Mouse (Mus musculus) ES-Bruce4 (cell line): ENCODE measurements around the gene Cyth2. TPM values are rescaled to one million over a fixed set of nuclear protein-coding genes. Genes with fewer than 3 reads are reported as not detected.

Experiments used
- H3K27ac ChIP-seq: 2 replicates; pipeline ENCODE4 v1.5.1; 2012; ENCODE audit warnings: low read length, inconsistent platforms; ENCODE audit not compliant: insufficient read depth
- H3K27me3 ChIP-seq: 2 replicates; pipeline ENCODE4 v1.6.1; 2012; ENCODE audit warnings: mild to moderate bottlenecking, low read length, inconsistent platforms; ENCODE audit not compliant: control insufficient read depth, poor library complexity, insufficient read depth, severe bottlenecking
- H3K36me3 ChIP-seq: 2 replicates; pipeline ENCODE4 v1.6.1; 2012; ENCODE audit warnings: inconsistent platforms, mild to moderate bottlenecking, low read length, moderate library complexity; ENCODE audit not compliant: control insufficient read depth, poor library complexity, insufficient read depth, severe bottlenecking
- H3K4me1 ChIP-seq: one replicate; pipeline ENCODE4 v1.8.1; 2011; ENCODE audit warnings: low read length; ENCODE audit not compliant: control insufficient read depth, insufficient read depth
- H3K4me3 ChIP-seq: 2 replicates; pipeline ENCODE4 v1.5.1; 2011; ENCODE audit warnings: low read depth, mild to moderate bottlenecking, low read length
- H3K9ac ChIP-seq: 2 replicates; pipeline ENCODE4 v1.6.1; 2012; ENCODE audit warnings: low read depth, mild to moderate bottlenecking, inconsistent platforms; ENCODE audit not compliant: poor library complexity, severe bottlenecking
- H3K9me3 ChIP-seq: replicated peaks from 2 replicates; pipeline ENCODE4 v1.6.1; 2012; ENCODE audit warnings: mild to moderate bottlenecking, low read length, inconsistent platforms; ENCODE audit not compliant: control insufficient read depth, poor library complexity, insufficient read depth, severe bottlenecking
- CTCF ChIP-seq: IDR thresholded peaks from one replicate; pipeline ENCODE4 v1.8.1; 2011; ENCODE audit warnings: low read depth, low read length
- EP300 ChIP-seq: IDR thresholded peaks from 2 replicates; pipeline ENCODE4 v1.6.1; 2011; ENCODE audit warnings: low read depth, low read length; ENCODE audit not compliant: insufficient read depth
- POLR2A ChIP-seq: IDR thresholded peaks from one replicate; pipeline ENCODE4 v1.8.1; 2011; ENCODE audit warnings: low read length; ENCODE audit not compliant: insufficient read depth
- polyA plus RNA-seq: library from polyadenylated mRNA; stranded (reverse); fragments of >200 nt; gene quantifications from 2 replicates; pipeline ENCODE4 v1.2.4, GENCODE M21; 2011; ENCODE audit warnings: low read depth; ENCODE audit not compliant: missing spikeins, insufficient read depth, insufficient read length

The Cyth2 gene
- polyA plus RNA-seq, 1 experiment: 75.8 TPM

DNA sequence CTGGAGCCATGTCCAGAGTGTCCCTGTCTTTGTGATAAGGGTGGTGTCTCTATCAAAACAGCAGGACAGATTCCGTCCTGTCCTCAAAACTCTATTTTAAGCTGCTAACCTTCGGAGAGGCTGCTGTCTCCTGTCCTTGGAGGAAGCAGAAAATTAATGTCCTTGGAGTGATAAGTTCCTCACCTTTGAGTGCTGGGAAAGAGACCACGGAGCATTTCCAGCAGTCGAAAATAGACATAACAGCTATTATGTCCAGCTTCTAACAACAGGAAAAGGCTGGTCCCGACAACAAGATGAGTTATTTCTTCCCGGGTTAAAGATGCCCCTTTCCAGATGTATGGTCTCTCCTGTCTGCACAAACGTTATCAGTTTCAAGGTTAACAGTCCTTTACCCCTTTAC, 39.1 kb downstream of the Cyth2 start:
- H3K4me1 ChIP-seq: no peaks in the 10 kb centered on the region
- H3K9me3 ChIP-seq: no peaks in the 10 kb centered on the region
- no peak overlapping the region for H3K4me3 ChIP-seq
- no peak for TF ChIP-seq CTCF
- H3K9ac ChIP-seq: no peak overlapping the region
- no peaks in the 10 kb centered on the region for H3K36me3 ChIP-seq
- no peaks in the 10 kb centered on the region for H3K27me3 ChIP-seq
- H3K27ac ChIP-seq: no peak overlapping the region

DNA sequence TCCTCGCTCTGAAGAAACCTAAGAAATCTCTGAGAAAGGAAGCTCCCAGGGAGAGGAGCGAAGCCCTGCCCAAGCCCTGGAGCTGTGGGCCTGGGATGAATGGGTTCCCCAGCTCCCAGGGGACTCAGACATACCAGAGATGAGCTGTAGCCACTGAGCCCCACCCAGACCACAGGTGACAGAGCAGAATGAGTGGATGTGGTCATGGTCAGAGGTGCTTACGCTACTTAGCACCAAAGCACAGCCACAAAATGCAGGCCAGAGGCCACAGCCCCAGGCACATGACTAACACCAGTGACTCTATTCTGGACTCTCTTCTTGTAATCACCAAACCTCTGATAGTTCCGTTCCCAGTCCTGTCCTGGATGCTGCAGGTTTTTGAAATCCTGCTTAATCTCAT, 43.3 kb downstream of the Cyth2 start:
- Histone ChIP-seq H3K9ac (no peak overlapping the region), H3K4me3 (no peak overlapping the region), H3K27me3 (no peaks in the 10 kb centered on the region), H3K27ac (no peak overlapping the region), H3K36me3 (no peaks in the 10 kb centered on the region), H3K4me1 (peaks cover 3% of the 10 kb centered on the region), H3K9me3 (no peaks in the 10 kb centered on the region)
- TF ChIP-seq EP300 (no peak), POLR2A (no peak), CTCF (no peak)

DNA sequence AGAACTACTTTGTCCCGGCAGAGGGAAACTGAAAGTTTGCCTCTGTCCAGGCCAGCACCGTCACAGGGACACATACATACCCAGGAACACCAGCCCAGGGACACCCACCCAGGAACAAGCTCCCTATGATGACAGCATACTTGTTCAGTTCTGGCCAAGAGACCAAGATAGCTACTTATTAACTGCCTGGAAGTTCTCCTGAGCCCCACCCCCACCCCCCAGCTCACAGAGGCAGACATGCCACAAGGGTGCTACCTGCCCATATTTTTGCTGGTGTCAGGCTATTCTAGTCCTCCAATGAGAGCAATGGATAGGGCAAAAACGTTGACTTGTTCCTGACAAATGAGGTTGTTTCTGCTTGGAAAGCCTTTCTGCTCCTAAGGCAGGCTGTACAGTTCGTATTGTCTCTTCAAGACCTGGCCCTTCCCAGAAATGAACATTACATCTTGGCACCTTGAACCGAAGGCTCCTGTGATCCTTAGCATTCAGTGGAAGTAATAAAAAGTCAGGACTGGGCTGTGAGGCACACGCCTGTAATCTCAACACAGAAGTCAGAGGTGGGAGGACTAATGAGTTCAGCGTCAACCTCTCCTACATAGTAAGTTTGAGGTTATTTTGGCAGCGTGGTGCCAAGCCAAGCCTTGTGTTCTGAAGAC, 43.8 kb downstream of the Cyth2 start:
- peaks cover 4% of the 10 kb centered on the region for H3K4me1 ChIP-seq
- H3K27me3 ChIP-seq: no peaks in the 10 kb centered on the region
- no peak overlapping the region for H3K9ac ChIP-seq
- H3K9me3 ChIP-seq: no peaks in the 10 kb centered on the region
- H3K27ac ChIP-seq: no peak overlapping the region
- TF ChIP-seq EP300 (no peak), POLR2A (no peak), CTCF (no peak)
- H3K4me3 ChIP-seq: no peak overlapping the region
- H3K36me3 ChIP-seq: no peaks in the 10 kb centered on the region

DNA sequence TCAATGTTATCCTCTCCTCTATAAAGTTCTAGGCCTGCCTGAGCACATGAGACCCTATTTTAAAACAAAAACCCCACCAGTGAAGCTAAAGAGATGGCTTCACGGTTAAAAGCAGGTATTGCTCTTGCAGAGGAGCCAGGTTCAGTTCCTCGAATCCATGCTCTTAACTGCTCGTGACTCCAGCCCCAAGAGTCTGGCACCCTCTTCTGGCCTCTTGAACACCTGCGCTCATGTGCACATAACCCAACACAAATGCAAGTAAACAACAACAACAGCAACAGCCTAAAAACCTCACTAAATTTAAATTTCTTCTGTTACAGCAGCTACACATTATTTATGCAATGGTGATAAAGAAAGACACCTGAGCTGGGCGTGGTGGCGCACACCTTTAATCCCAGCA, 46.9 kb downstream of the Cyth2 start:
- Histone ChIP-seq H3K9me3 (no peaks in the 10 kb centered on the region), H3K9ac (no peak overlapping the region), H3K4me1 (peaks cover 4% of the 10 kb centered on the region), H3K27ac (no peak overlapping the region), H3K36me3 (no peaks in the 10 kb centered on the region), H3K4me3 (no peak overlapping the region), H3K27me3 (no peaks in the 10 kb centered on the region)
- no peak for TF ChIP-seq EP300
- no peak for TF ChIP-seq POLR2A
- TF ChIP-seq CTCF: peak; percentile 40

DNA sequence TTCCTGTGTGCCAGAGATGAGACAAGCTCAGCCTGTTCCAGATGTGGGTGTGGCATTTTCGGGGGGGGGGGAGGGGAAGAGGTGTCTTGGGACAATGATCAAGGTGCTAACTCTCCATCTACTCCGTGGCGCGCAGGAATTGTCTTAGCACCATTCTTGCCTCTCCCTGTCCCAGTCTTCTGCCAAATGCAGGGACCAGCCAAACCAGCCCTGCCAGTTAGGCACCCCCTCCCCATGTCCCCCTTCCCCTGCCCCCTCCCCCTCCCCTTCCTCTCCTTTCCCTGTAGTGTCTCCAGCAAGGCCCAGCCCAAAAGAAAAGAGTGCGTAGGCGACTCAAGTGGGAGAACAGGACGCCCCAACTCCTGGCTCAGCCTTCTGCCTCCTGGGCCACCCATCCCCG, 47.6 kb downstream of the Cyth2 start:
- TF ChIP-seq POLR2A (no peak), EP300 (no peak), CTCF (no peak)
- Histone ChIP-seq H3K27ac (no peak overlapping the region), H3K4me1 (peaks cover 4% of the 10 kb centered on the region), H3K9me3 (no peaks in the 10 kb centered on the region), H3K9ac (no peak overlapping the region), H3K4me3 (no peak overlapping the region), H3K27me3 (no peaks in the 10 kb centered on the region), H3K36me3 (no peaks in the 10 kb centered on the region)

DNA sequence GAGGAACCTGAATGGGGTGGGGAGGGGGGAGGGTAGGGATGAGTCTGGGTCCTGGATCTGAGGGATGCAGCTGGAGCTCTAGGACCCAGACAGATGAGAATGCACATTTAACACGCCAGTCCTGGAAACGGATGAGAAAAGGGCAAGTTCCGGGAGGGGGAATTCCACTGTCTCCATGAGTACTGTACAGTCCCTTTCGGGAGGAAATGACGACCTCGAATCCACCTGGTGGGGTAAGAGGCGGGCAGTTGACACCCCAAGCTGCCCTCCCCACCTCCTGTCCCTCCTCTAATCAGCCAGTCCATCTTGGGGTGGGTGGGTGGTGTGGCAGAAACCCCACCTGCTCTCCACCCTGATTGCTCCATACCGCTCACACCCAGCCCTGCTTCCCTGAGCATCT, 48.4 kb downstream of the Cyth2 start:
- Histone ChIP-seq H3K36me3 (no peaks in the 10 kb centered on the region), H3K27me3 (no peaks in the 10 kb centered on the region), H3K4me3 (no peak overlapping the region), H3K4me1 (peaks cover 4% of the 10 kb centered on the region), H3K9ac (no peak overlapping the region), H3K27ac (no peak overlapping the region), H3K9me3 (no peaks in the 10 kb centered on the region)
- TF ChIP-seq POLR2A (no peak), EP300 (no peak), CTCF (no peak)
